Mouse (Mus musculus) testis, adult 2 months (tissue): Measurements from ENCODE around the gene Sox15. TPM values are rescaled to one million over a fixed set of nuclear protein-coding genes. Genes with fewer than 3 reads are reported as not detected.
"Not testable (repeated sequence)": the region's sequence is repeated elsewhere in the genome, so short reads cannot be mapped to it uniquely, and the experiment has no call there.

ENCODE experiments used
- H3K27ac ChIP-seq: fragments of 200-500 bp; 2 replicates; pipeline ENCODE4 v1.5.1; 2012; ENCODE audit warnings: low read depth, low read length; ENCODE audit not compliant: control insufficient read depth, insufficient read depth
- H3K27me3 ChIP-seq: fragments of 200-500 bp; 2 replicates; pipeline ENCODE4 v1.6.1; 2012; ENCODE audit warnings: mild to moderate bottlenecking, low read length, moderate library complexity; ENCODE audit not compliant: control insufficient read depth, insufficient read depth
- H3K36me3 ChIP-seq: fragments of 200-500 bp; 2 replicates; pipeline ENCODE4 v1.6.1; 2012; ENCODE audit warnings: mild to moderate bottlenecking, low read length; ENCODE audit not compliant: control insufficient read depth, insufficient read depth
- H3K4me1 ChIP-seq: fragments of 200-500 bp; 2 replicates; pipeline ENCODE4 v1.6.1; 2012; ENCODE audit warnings: low read length; ENCODE audit not compliant: control insufficient read depth, insufficient read depth
- H3K4me3 ChIP-seq: fragments of 200-500 bp; 2 replicates; pipeline ENCODE4 v1.5.1; 2012; ENCODE audit warnings: low read depth, mild to moderate bottlenecking, low read length, moderate library complexity, mixed read lengths; ENCODE audit not compliant: control insufficient read depth
- CTCF ChIP-seq: fragments of 200-500 bp; IDR thresholded peaks from 2 replicates; pipeline ENCODE4 v1.5.1; 2012; ENCODE audit warnings: low read depth, mild to moderate bottlenecking, inconsistent platforms, low read length, moderate library complexity; ENCODE audit not compliant: control insufficient read depth, insufficient read depth, insufficient replicate concordance
- POLR2A ChIP-seq: fragments of 200-500 bp; IDR thresholded peaks from 2 replicates; pipeline ENCODE4 v1.6.1; 2012; ENCODE audit warnings: low read depth, mild to moderate bottlenecking, inconsistent platforms, low read length, moderate library complexity; ENCODE audit not compliant: control insufficient read depth
- polyA plus RNA-seq: library from polyadenylated mRNA; depleted of rRNA; stranded (reverse); fragments of >200 nt; gene quantifications from 2 replicates; pipeline ENCODE4 v1.2.3, GENCODE M21; 2012

The Sox15 gene
- polyA plus RNA-seq, 1 experiment: 0.25 TPM

- no peak for TF ChIP-seq POLR2A
- TF ChIP-seq CTCF: peak; percentile 76; the same call in 1 of the 2 replicates
- Histone ChIP-seq H3K27ac (peak overlapping the region; percentile 64), H3K4me1 (peaks cover 11% of the 10 kb centered on the region), H3K36me3 (no peaks in the 10 kb centered on the region), H3K4me3 (peak overlapping the region; percentile 42), H3K27me3 (no peaks in the 10 kb centered on the region)
Observed at GRCm38 (mm10) chr11:69613553-69614256, 41.4 kb upstream of the Sox15 start.

- H3K36me3 ChIP-seq, H3K27me3 ChIP-seq, H3K27ac ChIP-seq: not testable (repeated sequence)
- Histone ChIP-seq H3K4me3 (peak overlapping the region; percentile 40), H3K4me1 (peaks cover 11% of the 10 kb centered on the region)
Observed at GRCm38 (mm10) chr11:69614257-69614588, 40.9 kb upstream of the Sox15 start.

GRCm38 (mm10) chr11:69616781-69617180, 38.3 kb upstream of the Sox15 start:
- Histone ChIP-seq H3K4me1 (peaks cover 14% of the 10 kb centered on the region), H3K27me3 (no peaks in the 10 kb centered on the region), H3K4me3 (no peak overlapping the region), H3K36me3 (no peaks in the 10 kb centered on the region), H3K27ac (peak overlapping the region; percentile 27; the same call in 1 of the 2 replicates)
- TF ChIP-seq CTCF: no peak
- no peak for TF ChIP-seq POLR2A

GRCm38 (mm10) chr11:69617805-69618204, 37.3 kb upstream of the Sox15 start, which contains the start of gene Shbg:
Gene Shbg, minus strand, starts transcription at chr11:69617905.
- Histone ChIP-seq H3K27me3 (no peaks in the 10 kb centered on the region), H3K27ac (peak within 1 kb of the TSS; percentile 44), H3K4me3 (no peak within 1 kb of the TSS), H3K36me3 (no peaks in the 10 kb centered on the region), H3K4me1 (peaks cover 24% of the 10 kb centered on the region)
- TF ChIP-seq CTCF (no peak), POLR2A (no peak)

- Histone ChIP-seq H3K36me3 (no peaks in the 10 kb centered on the region), H3K4me1 (peaks cover 16% of the 10 kb centered on the region), H3K4me3 (no peak overlapping the region), H3K27me3 (no peaks in the 10 kb centered on the region), H3K27ac (no peak overlapping the region; the same call in 1 of the 2 replicates)
- TF ChIP-seq POLR2A (no peak), CTCF (no peak)
Observed at GRCm38 (mm10) chr11:69620394-69621081, 34.6 kb upstream of the Sox15 start.

GRCm38 (mm10) chr11:69621571-69622268, 33.4 kb upstream of the Sox15 start, which contains the start of gene Sat2:
Gene Sat2, plus strand, starts transcription at chr11:69622024.
- Histone ChIP-seq H3K4me1 (peaks cover 16% of the 10 kb centered on the region), H3K27ac (peak within 1 kb of the TSS; percentile 84), H3K27me3 (no peaks in the 10 kb centered on the region), H3K4me3 (peak within 1 kb of the TSS; percentile 88), H3K36me3 (no peaks in the 10 kb centered on the region)
- TF ChIP-seq CTCF (no peak), POLR2A (0 out of 2 replicates have a peak, but pooled peaks have one; percentile 19)

- H3K27me3 ChIP-seq: no peaks in the 10 kb centered on the region
- peak overlapping the region; percentile 84 for H3K27ac ChIP-seq
- H3K4me1 ChIP-seq: peaks cover 16% of the 10 kb centered on the region
- H3K36me3 ChIP-seq: no peaks in the 10 kb centered on the region
- no peak for TF ChIP-seq POLR2A
- no peak for TF ChIP-seq CTCF
- peak overlapping the region; percentile 88 for H3K4me3 ChIP-seq
Observed at GRCm38 (mm10) chr11:69622406-69622805, 32.7 kb upstream of the Sox15 start.
